Mouse (Mus musculus) E14TG2a.4 (cell line): ENCODE measurements around the gene A630001G21Rik.

ENCODE experiments used
- CTCF ChIP-seq: conservative IDR thresholded peaks from 2 replicates; pipeline ENCODE4 v1.5.1; 2014; ENCODE audit warnings: low read length
- NANOG ChIP-seq: IDR thresholded peaks from 2 replicates; pipeline ENCODE4 v1.6.1; 2014; ENCODE audit warnings: borderline replicate concordance, low read length, mixed read lengths
- POU5F1 ChIP-seq: IDR thresholded peaks from 2 replicates; pipeline ENCODE4 v1.6.1; 2014; ENCODE audit warnings: low read length, borderline replicate concordance

GRCm38 (mm10) chr1:85742916-85743505, 35.4 kb downstream of the A630001G21Rik start:
- TF ChIP-seq CTCF, result no peak
- TF ChIP-seq NANOG, result no peak
- no peak for TF ChIP-seq POU5F1
